Mouse (Mus musculus) hindbrain, embryonic 16.5 days (tissue): ENCODE measurements at regions not wholly inside any gene's neighbourhood (a gene's known extent, or its start where the extent isn't known, plus 50 kb on each side); places are given as distances from the start of the nearest gene placed in this dataset.

Source experiments
- ATAC-seq: fragments of 200-750 bp; cut with Nextera tagmentation; 2 replicates; pipeline ENCODE4 v1.8.0; 2017; ENCODE audit warnings: moderate TSS enrichment, moderate library complexity
- H3K27ac ChIP-seq: fragments of 300-500 bp; sonication (generic); 2 replicates; pipeline ENCODE4 v1.5.1; 2014; ENCODE audit warnings: low read depth, mild to moderate bottlenecking, control low read depth, low read length, moderate library complexity
- H3K27me3 ChIP-seq: fragments of 300-500 bp; sonication (generic); replicated peaks from 2 replicates; pipeline ENCODE4 v1.6.1; 2014; ENCODE audit warnings: low read length; ENCODE audit not compliant: control insufficient read depth, insufficient read depth
- H3K36me3 ChIP-seq: fragments of 300-500 bp; sonication (generic); 2 replicates; pipeline ENCODE4 v1.6.1; 2014; ENCODE audit warnings: mild to moderate bottlenecking, low read length, moderate library complexity, mixed read lengths; ENCODE audit not compliant: control insufficient read depth, insufficient read depth
- H3K4me1 ChIP-seq: fragments of 300-500 bp; sonication (generic); 2 replicates; pipeline ENCODE4 v1.6.1; 2014; ENCODE audit warnings: low read depth, low read length; ENCODE audit not compliant: control insufficient read depth, insufficient read depth
- H3K4me2 ChIP-seq: fragments of 300-500 bp; sonication (generic); 2 replicates; pipeline ENCODE4 v1.6.1; 2014; ENCODE audit warnings: mild to moderate bottlenecking, low read length, control low read depth, moderate library complexity
- H3K4me3 ChIP-seq: fragments of 300-500 bp; sonication (generic); 2 replicates; pipeline ENCODE4 v1.5.1; 2014; ENCODE audit warnings: mild to moderate bottlenecking, low read length, control low read depth, moderate library complexity
- H3K9ac ChIP-seq: fragments of 300-500 bp; sonication (generic); 2 replicates; pipeline ENCODE4 v1.6.1; 2014; ENCODE audit warnings: low read depth, mild to moderate bottlenecking, control low read depth, low read length, moderate library complexity
- H3K9me3 ChIP-seq: fragments of 300-500 bp; sonication (generic); 2 replicates; pipeline ENCODE4 v1.6.1; 2014; ENCODE audit warnings: mild to moderate bottlenecking, low read length, moderate library complexity; ENCODE audit not compliant: control insufficient read depth
- WGBS: fragments of 180-500 bp; shearing (Covaris S2); extraction: QIAGEN DNeasy Blood & Tissue Kit; methylation state at CpG from one replicate; pipeline ENCODE4 v1.1.7; 2014; 5-methylcytosine and 5-hydroxymethylcytosine counted together

- 94% methylated on average over 14 of the region's 14 CpGs for WGBS
- no peak overlapping the region for H3K4me2 ChIP-seq
- ATAC-seq: no peak
- no peak overlapping the region for H3K27ac ChIP-seq
- no peaks in the 10 kb centered on the region for H3K4me1 ChIP-seq
- H3K9ac ChIP-seq: no peak overlapping the region
- no peaks in the 10 kb centered on the region for H3K27me3 ChIP-seq
- H3K4me3 ChIP-seq: no peak overlapping the region
- no peaks in the 10 kb centered on the region for H3K9me3 ChIP-seq
- H3K36me3 ChIP-seq: no peaks in the 10 kb centered on the region
Measured at GRCm38 (mm10) chr3:119653007-119653565, 131.2 kb downstream of the Ptbp2 start.

- Histone ChIP-seq H3K9me3 (no peaks in the 10 kb centered on the region), H3K36me3 (no peaks in the 10 kb centered on the region), H3K4me2 (no peak overlapping the region), H3K27ac (no peak overlapping the region), H3K4me1 (no peaks in the 10 kb centered on the region), H3K4me3 (no peak overlapping the region), H3K27me3 (no peaks in the 10 kb centered on the region), H3K9ac (no peak overlapping the region)
- ATAC-seq: no peak
- WGBS: 66% methylated on average over 3 of the region's 3 CpGs
Measured at GRCm38 (mm10) chr3:119638633-119639032, 145.6 kb downstream of the Ptbp2 start.

GRCm38 (mm10) chr3:119635641-119636040 lies 148.6 kb downstream of the Ptbp2 start:
- WGBS: 32% methylated on average over 3 of the region's 3 CpGs
- Histone ChIP-seq H3K36me3 (no peaks in the 10 kb centered on the region), H3K9me3 (no peaks in the 10 kb centered on the region), H3K27me3 (no peaks in the 10 kb centered on the region), H3K4me2 (no peak overlapping the region), H3K27ac (no peak overlapping the region), H3K4me3 (no peak overlapping the region), H3K4me1 (no peaks in the 10 kb centered on the region), H3K9ac (no peak overlapping the region)
- ATAC-seq: no peak

GRCm38 (mm10) chr3:119633516-119633915 lies 150.8 kb downstream of the Ptbp2 start:
- no peaks in the 10 kb centered on the region for H3K27me3 ChIP-seq
- no peak overlapping the region for H3K9ac ChIP-seq
- no peaks in the 10 kb centered on the region for H3K9me3 ChIP-seq
- no peak overlapping the region for H3K4me2 ChIP-seq
- no peaks in the 10 kb centered on the region for H3K36me3 ChIP-seq
- WGBS: 88% methylated on average over 2 of the region's 2 CpGs
- H3K4me3 ChIP-seq: no peak overlapping the region
- H3K4me1 ChIP-seq: no peaks in the 10 kb centered on the region
- H3K27ac ChIP-seq: no peak overlapping the region
- no peak for ATAC-seq

- no peak for ATAC-seq
- no peaks in the 10 kb centered on the region for H3K27me3 ChIP-seq
- no peak overlapping the region for H3K4me2 ChIP-seq
- no peak overlapping the region for H3K9ac ChIP-seq
- no peak overlapping the region for H3K27ac ChIP-seq
- H3K4me3 ChIP-seq: no peak overlapping the region
- no peaks in the 10 kb centered on the region for H3K9me3 ChIP-seq
- no peaks in the 10 kb centered on the region for H3K4me1 ChIP-seq
- WGBS: 77% methylated on average over 1 of the region's 1 CpGs
- H3K36me3 ChIP-seq: no peaks in the 10 kb centered on the region
Measured at GRCm38 (mm10) chr3:119606116-119606515, 178.2 kb downstream of the Ptbp2 start.

GRCm38 (mm10) chr3:119588872-119589416 lies 195.3 kb downstream of the Ptbp2 start:
- no peaks in the 10 kb centered on the region for H3K4me1 ChIP-seq
- ATAC-seq: peak; percentile 82
- H3K27me3 ChIP-seq: no peaks in the 10 kb centered on the region
- H3K36me3 ChIP-seq: no peaks in the 10 kb centered on the region
- no peaks in the 10 kb centered on the region for H3K9me3 ChIP-seq
- H3K4me2 ChIP-seq: no peak overlapping the region
- no peak overlapping the region for H3K27ac ChIP-seq
- no peak overlapping the region for H3K4me3 ChIP-seq
- H3K9ac ChIP-seq: no peak overlapping the region
- WGBS: 22% methylated on average over 4 of the region's 4 CpGs

GRCm38 (mm10) chr3:119587971-119588370 lies 196.3 kb downstream of the Ptbp2 start:
- ATAC-seq: no peak
- no peak overlapping the region for H3K4me2 ChIP-seq
- 79% methylated on average over 2 of the region's 2 CpGs for WGBS
- no peaks in the 10 kb centered on the region for H3K9me3 ChIP-seq
- no peak overlapping the region for H3K9ac ChIP-seq
- no peak overlapping the region for H3K4me3 ChIP-seq
- no peak overlapping the region for H3K27ac ChIP-seq
- no peaks in the 10 kb centered on the region for H3K36me3 ChIP-seq
- H3K4me1 ChIP-seq: no peaks in the 10 kb centered on the region
- no peaks in the 10 kb centered on the region for H3K27me3 ChIP-seq

- no peak overlapping the region for H3K4me3 ChIP-seq
- H3K4me1 ChIP-seq: no peaks in the 10 kb centered on the region
- ATAC-seq: no peak
- no peak overlapping the region for H3K9ac ChIP-seq
- no peaks in the 10 kb centered on the region for H3K36me3 ChIP-seq
- no peaks in the 10 kb centered on the region for H3K27me3 ChIP-seq
- H3K4me2 ChIP-seq: no peak overlapping the region
- no peak overlapping the region for H3K27ac ChIP-seq
- no peaks in the 10 kb centered on the region for H3K9me3 ChIP-seq
- WGBS: 85% methylated on average over 3 of the region's 3 CpGs
Measured at GRCm38 (mm10) chr3:119575516-119575915, 208.8 kb downstream of the Ptbp2 start.

GRCm38 (mm10) chr3:119537884-119538283 lies 246.4 kb downstream of the Ptbp2 start:
- Histone ChIP-seq H3K4me1 (no peaks in the 10 kb centered on the region), H3K27ac (no peak overlapping the region), H3K4me2 (no peak overlapping the region), H3K9me3 (no peaks in the 10 kb centered on the region), H3K9ac (no peak overlapping the region), H3K27me3 (no peaks in the 10 kb centered on the region), H3K36me3 (no peaks in the 10 kb centered on the region), H3K4me3 (no peak overlapping the region)
- WGBS: 77% methylated on average over 7 of the region's 7 CpGs
- ATAC-seq: no peak
